Mouse (Mus musculus): ENCODE results near the gene Scn8a.

GRCm38 (mm10) chr15:101075656-101076055 lies 206.0 kb downstream of the Scn8a start:
- TF ChIP-seq CTCF (IDR thresholded peaks at IDR 0.05; ENCODE audit: insufficient read depth, low read depth, low read length): no peak
- no peak for TF ChIP-seq POLR2A (IDR thresholded peaks at IDR 0.05; ENCODE audit: insufficient read depth, low read depth, low read length)

Data from olfactory bulb, adult 2 months (tissue).